Mouse (Mus musculus): ENCODE data around the gene Serpinb9g.
"Not testable (repeated sequence)": the region's sequence is repeated elsewhere in the genome, so short reads cannot be mapped to it uniquely, and the experiment has no call there.

Serpinb9g gene

GRCm38 (mm10) chr13:33484490-33484889 lies at the start of gene Serpinb9g:
Gene Serpinb9g (plus strand): TSS chr13:33484790.
- DNase-seq (ENCODE audit: low spot score in 2 of 2): not testable (repeated sequence)

DNA sequence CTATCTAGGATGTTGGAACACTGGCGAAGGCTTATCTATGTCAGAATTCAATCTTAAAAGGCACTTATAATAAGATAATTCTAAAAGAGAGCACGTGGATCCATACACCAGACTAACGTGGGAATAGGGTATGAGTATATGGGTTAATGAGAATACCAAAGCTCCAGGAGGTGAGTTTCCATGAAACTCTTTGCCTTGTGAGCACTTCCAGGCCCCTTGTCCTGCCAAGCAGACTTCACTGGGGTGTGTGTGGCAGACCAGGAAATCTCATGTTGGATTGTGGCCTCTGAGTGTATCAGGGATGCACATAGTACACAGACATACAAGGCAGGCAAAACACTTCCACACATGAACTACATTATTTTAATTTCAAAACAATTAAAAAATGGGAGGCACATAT lies 718 bp upstream of the Serpinb9g start:
- not testable (repeated sequence) for DNase-seq (ENCODE audit: low spot score in 2 of 2)

DNA sequence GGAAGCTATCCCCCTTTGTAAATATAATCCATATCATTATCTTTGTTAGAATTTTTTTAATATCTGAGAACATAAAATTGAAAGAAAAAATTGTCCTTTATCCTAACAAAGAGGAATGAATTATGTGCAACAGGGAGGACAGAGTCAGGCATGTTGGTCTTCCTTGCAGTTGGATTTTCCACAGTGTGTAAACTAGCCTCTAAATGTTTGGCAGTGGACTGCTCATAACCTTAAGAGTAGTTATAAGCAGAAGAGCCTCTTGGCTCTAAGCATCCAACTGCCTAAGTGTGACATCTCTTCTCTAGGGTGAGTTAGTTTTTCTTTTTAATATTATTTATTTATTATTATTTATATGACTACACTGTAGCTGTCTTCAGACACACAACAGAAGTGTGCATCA lies 40.0 kb downstream of the Serpinb9g start:
- DNase-seq (ENCODE audit: low spot score in 2 of 2): no peak

DNA sequence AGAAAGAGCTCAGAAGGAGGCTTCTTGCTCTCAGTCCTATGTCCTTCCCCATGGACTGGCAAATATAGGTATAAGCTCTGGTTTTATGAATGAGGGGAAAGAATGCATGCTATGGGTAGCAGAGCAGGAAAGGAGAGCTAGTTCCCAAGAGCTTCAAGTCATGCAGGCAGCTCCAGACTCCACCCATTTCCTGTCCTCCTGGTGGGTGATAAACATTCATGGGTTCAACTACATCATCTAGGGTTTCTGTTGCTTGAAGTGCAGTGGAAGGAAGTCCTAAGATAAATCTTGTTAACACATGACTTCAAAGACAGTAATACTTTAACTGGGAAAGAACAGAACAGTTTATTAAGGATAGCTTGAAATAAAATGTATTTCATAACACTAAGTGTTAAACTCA lies 48.2 kb downstream of the Serpinb9g start:
- DNase-seq (ENCODE audit: low spot score in 2 of 2): no peak
